Mouse (Mus musculus) T-helper 2 cell (primary cell): ENCODE measurements around the gene Trmt2b.
"Not testable (repeated sequence)": the region's sequence is repeated elsewhere in the genome, so short reads cannot be mapped to it uniquely, and the experiment has no call there.

ENCODE experiments used
- in situ Hi-C: fragments of 300-600 bp; cut with MboI, MseI; formaldehyde crosslinking; loops from one replicate; pipeline ENCODE4 v1.15.1; 2025; ENCODE audit warnings: high pct_unique_total_duplicates

Gene Trmt2b

GRCm38 (mm10) chrX:134220618-134221017, 56.2 kb downstream of the Trmt2b start:
- in situ Hi-C loops, result no loop called here

GRCm38 (mm10) chrX:134218161-134218560, 58.6 kb downstream of the Trmt2b start:
- in situ Hi-C loops, result no loop called here

GRCm38 (mm10) chrX:134211151-134211642, 65.6 kb downstream of the Trmt2b start:
- in situ Hi-C loops, result no loop called here

- in situ Hi-C loops, result no loop called here
Measured at GRCm38 (mm10) chrX:134208491-134208890, 68.3 kb downstream of the Trmt2b start.

GRCm38 (mm10) chrX:134187201-134187600, 89.6 kb downstream of the Trmt2b start, which contains the start of gene Arl13a:
Gene Arl13a, plus strand, starts transcription at chrX:134187501.
- in situ Hi-C loops, result not testable (repeated sequence)

- in situ Hi-C loops, result no loop called here
Measured at GRCm38 (mm10) chrX:134174699-134175098, 102.1 kb downstream of the Trmt2b start.
